Mouse (Mus musculus) forebrain, embryonic 15.5 days (tissue): ENCODE data around the gene Nrip3. TPM values are rescaled to one million over a fixed set of nuclear protein-coding genes. Genes with fewer than 3 reads are reported as not detected.

Source experiments
- ATAC-seq: fragments of 200-750 bp; cut with Nextera tagmentation; replicated peaks from 2 replicates; pipeline ENCODE4 v1.8.0; 2017; ENCODE audit warnings: mild to moderate bottlenecking, moderate TSS enrichment, moderate library complexity
- H3K27ac ChIP-seq: fragments of 300-500 bp; sonication (generic); replicated peaks from 2 replicates; pipeline ENCODE4 v1.5.1; 2015; ENCODE audit warnings: mild to moderate bottlenecking, inconsistent platforms
- H3K27me3 ChIP-seq: fragments of 300-500 bp; sonication (generic); 2 replicates; pipeline ENCODE4 v1.6.1; 2015; ENCODE audit warnings: inconsistent platforms
- H3K36me3 ChIP-seq: fragments of 300-500 bp; sonication (generic); 2 replicates; pipeline ENCODE4 v1.6.1; 2015; ENCODE audit warnings: mild to moderate bottlenecking, inconsistent platforms
- H3K4me1 ChIP-seq: fragments of 300-500 bp; sonication (generic); 2 replicates; pipeline ENCODE4 v1.6.1; 2015; ENCODE audit warnings: inconsistent platforms
- H3K4me2 ChIP-seq: fragments of 300-500 bp; sonication (generic); replicated peaks from 2 replicates; pipeline ENCODE4 v1.6.1; 2015; ENCODE audit warnings: mild to moderate bottlenecking, inconsistent platforms
- H3K4me3 ChIP-seq: fragments of 300-500 bp; sonication (generic); 2 replicates; pipeline ENCODE4 v1.5.1; 2015; ENCODE audit warnings: mild to moderate bottlenecking, inconsistent platforms
- H3K9ac ChIP-seq: fragments of 300-500 bp; sonication (generic); replicated peaks from 2 replicates; pipeline ENCODE4 v1.6.1; 2015; ENCODE audit warnings: mild to moderate bottlenecking, inconsistent platforms
- H3K9me3 ChIP-seq: fragments of 300-500 bp; sonication (generic); 2 replicates; pipeline ENCODE4 v1.6.1; 2016; ENCODE audit warnings: inconsistent platforms
- WGBS: fragments of 180-500 bp; shearing (Covaris S2); methylation state at CpG from one replicate; pipeline ENCODE4 v1.1.7; 2015; ENCODE audit warnings: mixed read lengths; 5-methylcytosine and 5-hydroxymethylcytosine counted together
- polyA plus RNA-seq: library from polyadenylated mRNA; unstranded; fragments of >200 nt; fragmentation: Nextera tagmentation; extraction: Ambion mirVana; gene quantifications from 2 replicates; pipeline ENCODE4 v1.2.1, GENCODE M21; 2015

Gene Nrip3
- 6.1 and 6.4 TPM in 2 replicates for polyA plus RNA-seq

DNA sequence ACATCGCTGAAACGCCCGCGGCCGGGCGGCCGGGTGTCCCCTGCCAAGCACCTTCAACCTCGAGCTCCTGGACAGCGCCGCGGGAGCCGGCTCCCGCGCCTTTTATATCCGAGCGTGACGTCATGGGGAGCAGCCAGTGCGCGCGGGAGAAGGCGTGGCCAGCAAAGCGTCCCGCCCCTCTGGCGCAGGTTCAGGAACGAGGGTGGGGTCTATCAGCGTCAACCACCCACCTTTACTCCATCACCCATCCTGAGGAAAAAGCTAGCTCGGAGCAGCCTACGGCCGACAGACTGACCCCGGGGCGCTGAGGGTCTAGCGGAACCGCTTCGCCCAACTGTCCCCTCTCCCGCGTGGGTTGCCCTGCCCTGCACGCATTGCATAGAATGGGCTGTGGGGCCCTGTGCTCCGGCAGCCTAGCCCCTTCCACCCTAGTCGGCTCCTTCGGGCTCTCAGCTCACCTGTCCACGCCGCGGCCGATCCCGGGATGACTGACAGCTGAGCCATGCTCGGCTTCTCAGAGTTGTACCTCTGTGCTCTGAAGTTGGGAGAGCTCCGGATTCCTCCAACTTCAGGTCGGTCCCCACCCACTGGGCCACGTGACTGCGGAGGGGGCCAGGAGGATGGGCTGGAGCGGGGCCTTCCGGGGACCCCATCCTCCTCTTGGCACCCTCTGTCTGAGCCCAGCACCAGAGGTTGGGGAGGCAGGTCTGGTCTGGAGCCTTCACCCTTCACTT lies at the start of gene Nrip3:
TSS of gene Nrip3 (minus strand) at position 556 of the 734 bp plus-strand sequence.
- Histone ChIP-seq H3K36me3 (no peaks in the 10 kb centered on the region), H3K27ac (no peak within 1 kb of the TSS), H3K4me3 (peak within 1 kb of the TSS; percentile 58), H3K9me3 (no peaks in the 10 kb centered on the region), H3K4me1 (peaks cover 26% of the 10 kb centered on the region), H3K4me2 (peak within 1 kb of the TSS; percentile 98), H3K9ac (peak within 1 kb of the TSS; percentile 48), H3K27me3 (peaks cover 37% of the 10 kb centered on the region)
- peak; percentile 88 for ATAC-seq
- WGBS, result under 1% methylated on average over 52 of the region's 52 CpGs

DNA sequence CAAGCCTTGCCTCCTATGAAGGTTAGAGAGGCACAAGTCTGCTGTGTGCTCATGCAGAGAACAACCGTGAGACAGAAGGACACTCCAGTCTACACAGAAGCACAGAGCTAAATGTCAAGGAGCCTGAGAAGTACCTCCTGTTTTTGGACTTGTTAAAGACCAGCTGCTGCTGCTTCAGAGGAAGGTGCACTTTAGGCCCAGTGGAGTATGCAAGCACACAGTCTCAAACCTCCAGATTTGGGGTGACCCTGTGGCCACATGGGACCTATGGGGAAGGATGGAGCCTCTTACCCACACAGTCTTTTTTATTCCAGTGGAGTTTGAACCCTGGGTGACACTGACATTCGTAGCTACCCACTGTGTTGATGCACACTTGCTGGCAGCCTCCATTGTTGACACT lies 49.6 kb upstream of the Nrip3 start:
- Histone ChIP-seq H3K27ac (no peak overlapping the region), H3K4me3 (no peak overlapping the region), H3K9ac (no peak overlapping the region), H3K4me2 (no peak overlapping the region), H3K36me3 (no peaks in the 10 kb centered on the region), H3K9me3 (no peaks in the 10 kb centered on the region), H3K27me3 (no peaks in the 10 kb centered on the region), H3K4me1 (no peaks in the 10 kb centered on the region)
- ATAC-seq, result no peak
- 87% methylated on average over 2 of the region's 2 CpGs for WGBS

DNA sequence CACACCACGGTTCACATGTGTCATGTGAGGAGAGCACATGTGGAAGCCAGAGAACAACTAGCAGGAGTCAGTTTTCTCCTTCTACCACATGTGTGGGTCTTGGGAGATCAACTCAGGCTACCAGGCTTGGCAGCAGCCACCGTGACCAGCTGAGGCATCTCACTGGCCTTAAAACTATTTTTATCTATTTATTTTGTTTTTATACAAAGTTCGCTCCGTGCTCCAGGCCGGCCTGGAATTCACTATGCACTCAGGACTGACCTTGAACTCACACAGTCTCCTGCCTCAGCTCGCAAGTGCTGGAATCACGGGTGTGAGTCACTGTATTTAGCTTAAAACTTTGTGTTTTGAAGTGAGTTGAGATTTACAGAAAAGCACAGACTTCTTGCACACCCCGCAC lies 45.1 kb upstream of the Nrip3 start:
- no peaks in the 10 kb centered on the region for H3K36me3 ChIP-seq
- H3K9ac ChIP-seq, result no peak overlapping the region
- H3K4me2 ChIP-seq, result no peak overlapping the region
- no peak for ATAC-seq
- no peaks in the 10 kb centered on the region for H3K27me3 ChIP-seq
- 90% methylated on average over 8 of the region's 8 CpGs for whole genome bisulfite sequencing
- no peak overlapping the region for H3K27ac ChIP-seq
- H3K4me1 ChIP-seq, result 0 out of 2 replicates have a peak, but pooled peaks cover 3% of the 10 kb centered on the region
- H3K9me3 ChIP-seq, result no peaks in the 10 kb centered on the region
- H3K4me3 ChIP-seq, result no peak overlapping the region

DNA sequence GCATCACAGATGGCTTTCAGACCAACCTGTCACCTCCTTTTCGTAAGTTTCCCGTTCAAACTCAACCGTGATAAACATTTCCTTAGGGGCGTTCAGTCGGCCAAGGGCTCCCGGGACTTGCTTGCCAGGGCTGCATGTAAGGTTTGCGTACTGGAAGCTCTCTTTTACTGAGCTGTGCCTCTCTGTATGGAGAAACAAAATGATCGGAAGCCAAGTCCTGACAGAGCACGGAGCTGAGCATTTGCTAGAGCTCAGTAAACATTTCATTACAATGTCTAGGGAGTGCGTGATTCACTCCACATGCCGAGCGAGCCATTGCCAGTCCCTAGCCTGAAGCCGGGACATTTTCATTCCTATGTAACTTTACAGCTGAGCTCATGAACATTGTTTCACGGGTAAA lies 43.5 kb upstream of the Nrip3 start:
- Histone ChIP-seq H3K9ac (no peak overlapping the region), H3K36me3 (no peaks in the 10 kb centered on the region), H3K27me3 (no peaks in the 10 kb centered on the region; the same call in 1 of the 2 replicates), H3K4me3 (no peak overlapping the region), H3K4me2 (no peak overlapping the region), H3K9me3 (no peaks in the 10 kb centered on the region), H3K4me1 (0 out of 2 replicates have a peak, but pooled peaks cover 3% of the 10 kb centered on the region), H3K27ac (no peak overlapping the region)
- 59% methylated on average over 14 of the region's 14 CpGs for WGBS
- ATAC-seq, result peak; percentile 57; the same call in 1 of the 2 replicates

DNA sequence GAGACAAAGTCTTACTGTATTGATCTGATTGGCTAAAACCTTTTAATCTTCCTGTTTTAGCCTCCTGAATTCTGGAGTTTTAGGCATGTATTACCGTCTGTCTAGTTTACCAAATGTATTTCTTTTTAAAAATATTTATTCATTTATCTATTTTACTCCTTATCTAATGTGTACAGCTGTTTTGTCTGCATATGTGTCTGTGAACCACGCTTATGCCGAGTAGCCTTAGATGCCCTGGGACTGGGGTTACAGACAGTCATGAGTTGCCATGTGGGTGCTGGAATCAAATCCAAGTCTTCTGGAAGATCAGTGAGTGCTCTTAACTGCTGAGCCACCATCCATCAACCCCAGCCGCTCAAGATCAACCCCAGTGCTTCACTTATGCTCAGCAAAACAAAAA lies 36.8 kb upstream of the Nrip3 start:
- H3K4me2 ChIP-seq, result no peak overlapping the region
- H3K27me3 ChIP-seq, result peaks cover 17% of the 10 kb centered on the region; the same call in 1 of the 2 replicates
- H3K4me3 ChIP-seq, result no peak overlapping the region
- no peaks in the 10 kb centered on the region for H3K36me3 ChIP-seq
- ATAC-seq, result no peak
- no peaks in the 10 kb centered on the region for H3K4me1 ChIP-seq
- no peak overlapping the region for H3K9ac ChIP-seq
- 92% methylated on average over 4 of the region's 4 CpGs for WGBS
- no peaks in the 10 kb centered on the region for H3K9me3 ChIP-seq
- H3K27ac ChIP-seq, result no peak overlapping the region

DNA sequence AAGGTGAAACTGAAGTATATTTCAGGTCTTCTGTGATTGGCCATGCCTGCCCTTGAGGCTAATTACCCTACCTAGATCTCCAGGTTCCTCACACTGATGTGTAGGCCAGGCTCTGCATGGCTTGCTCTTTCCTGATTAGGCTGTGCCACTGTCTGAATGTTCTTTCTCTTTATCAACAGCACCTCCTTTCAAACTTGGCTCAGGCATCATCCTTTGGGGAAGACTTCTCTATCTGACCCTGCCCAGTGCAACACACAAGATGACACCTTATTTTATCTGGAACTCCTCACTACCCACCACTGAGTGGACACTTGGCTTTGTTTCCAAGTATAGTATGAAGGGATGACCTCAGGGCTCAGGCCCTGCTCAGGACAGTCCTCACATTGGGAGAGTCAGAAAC lies 36.1 kb upstream of the Nrip3 start:
- ATAC-seq, result no peak
- H3K4me2 ChIP-seq, result no peak overlapping the region
- no peak overlapping the region for H3K4me3 ChIP-seq
- H3K27me3 ChIP-seq, result peaks cover 17% of the 10 kb centered on the region; the same call in 1 of the 2 replicates
- H3K9ac ChIP-seq, result no peak overlapping the region
- H3K27ac ChIP-seq, result no peak overlapping the region
- H3K4me1 ChIP-seq, result no peaks in the 10 kb centered on the region
- no peaks in the 10 kb centered on the region for H3K9me3 ChIP-seq
- H3K36me3 ChIP-seq, result no peaks in the 10 kb centered on the region

DNA sequence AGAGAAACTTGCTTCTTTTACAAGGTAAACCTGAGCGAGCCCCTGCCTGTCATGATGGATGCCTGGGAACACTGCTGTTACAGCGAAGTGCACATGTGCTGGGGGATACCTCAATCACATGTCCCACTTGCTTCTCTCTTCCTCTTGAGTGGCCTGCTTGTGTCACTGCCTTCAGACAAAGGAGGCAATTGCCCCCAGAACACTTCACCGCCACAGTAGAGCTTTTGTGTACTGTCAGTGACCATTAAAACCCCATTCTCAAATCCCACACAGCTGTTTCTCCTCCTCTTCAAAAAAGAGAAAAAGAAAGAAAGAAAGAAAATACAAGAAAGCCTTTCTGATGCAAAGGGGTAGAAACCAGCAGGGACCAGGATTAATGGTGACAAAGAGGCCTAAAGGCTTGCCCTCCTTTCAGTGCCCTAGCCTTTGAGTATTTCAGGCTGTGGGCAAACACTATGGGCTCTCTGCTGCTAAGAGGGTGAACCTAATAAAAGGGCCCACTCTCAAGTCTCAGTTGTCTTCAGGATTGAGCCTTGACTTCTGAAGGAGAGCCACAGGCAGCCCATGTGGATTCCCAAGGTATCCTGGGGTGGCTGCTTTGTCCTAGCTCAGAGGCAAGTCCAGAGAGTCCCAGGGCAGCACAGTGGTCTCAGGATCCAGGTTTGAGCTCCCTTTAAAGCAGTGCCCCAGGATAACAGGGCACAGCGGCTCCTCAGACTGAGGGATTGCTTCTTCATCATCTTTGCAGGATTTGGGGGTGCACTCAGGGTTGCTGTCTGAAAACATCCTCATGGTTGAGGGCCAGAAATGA lies 31.7 kb upstream of the Nrip3 start:
- no peak overlapping the region for H3K4me2 ChIP-seq
- 15% methylated on average over 4 of the region's 4 CpGs for WGBS
- no peak overlapping the region for H3K4me3 ChIP-seq
- H3K27ac ChIP-seq, result no peak overlapping the region
- H3K27me3 ChIP-seq, result peaks cover 24% of the 10 kb centered on the region; the same call in 1 of the 2 replicates
- no peaks in the 10 kb centered on the region for H3K4me1 ChIP-seq
- no peaks in the 10 kb centered on the region for H3K36me3 ChIP-seq
- no peak for ATAC-seq
- no peak overlapping the region for H3K9ac ChIP-seq
- H3K9me3 ChIP-seq, result no peaks in the 10 kb centered on the region

DNA sequence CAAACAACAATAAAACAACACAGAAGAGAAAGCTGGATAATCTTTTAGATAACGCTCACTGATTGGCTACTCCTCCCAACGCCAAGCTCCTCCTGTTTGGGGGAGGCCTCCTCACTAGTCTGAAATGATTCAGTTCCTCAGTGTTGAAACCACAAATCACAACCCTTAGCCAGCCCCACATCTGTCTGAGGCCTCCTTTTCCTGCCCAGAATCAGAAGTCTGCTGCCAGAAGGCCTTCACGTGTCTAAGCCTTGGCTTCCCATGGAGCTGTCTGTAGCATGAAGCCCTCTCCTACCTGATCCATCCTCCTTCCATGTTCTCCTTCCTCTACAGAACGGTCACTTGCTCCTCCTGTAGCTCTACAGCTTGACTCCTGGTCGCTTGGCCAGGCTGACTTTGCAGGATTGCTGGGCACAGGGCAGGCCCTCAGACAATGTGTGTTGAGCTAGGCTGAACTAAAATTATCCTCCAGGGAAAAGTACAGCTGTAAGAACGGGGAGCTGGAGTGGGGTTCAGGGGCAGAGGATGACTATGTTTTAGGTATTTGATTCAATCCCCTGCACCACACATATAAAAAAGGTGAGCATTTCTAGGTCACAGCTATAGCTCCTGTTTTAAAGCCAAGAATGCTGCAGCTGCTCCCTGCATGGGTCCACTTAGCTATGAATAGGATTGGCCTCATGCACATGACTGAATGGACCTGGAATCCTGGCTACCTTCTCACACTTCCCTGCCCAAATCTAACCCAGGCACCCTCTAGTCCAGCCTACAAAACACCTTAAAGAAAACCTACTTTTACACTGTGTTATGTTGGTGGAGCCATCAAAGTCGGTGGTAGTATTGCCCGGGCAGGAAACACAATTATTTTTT lies 26.0 kb upstream of the Nrip3 start:
- no peak for ATAC-seq
- Histone ChIP-seq H3K27me3 (0 out of 2 replicates have a peak, but pooled peaks cover 7% of the 10 kb centered on the region), H3K36me3 (no peaks in the 10 kb centered on the region), H3K27ac (no peak overlapping the region), H3K4me3 (no peak overlapping the region), H3K9me3 (no peaks in the 10 kb centered on the region), H3K9ac (no peak overlapping the region), H3K4me1 (no peaks in the 10 kb centered on the region), H3K4me2 (no peak overlapping the region)
- 79% methylated on average over 8 of the region's 8 CpGs for WGBS

DNA sequence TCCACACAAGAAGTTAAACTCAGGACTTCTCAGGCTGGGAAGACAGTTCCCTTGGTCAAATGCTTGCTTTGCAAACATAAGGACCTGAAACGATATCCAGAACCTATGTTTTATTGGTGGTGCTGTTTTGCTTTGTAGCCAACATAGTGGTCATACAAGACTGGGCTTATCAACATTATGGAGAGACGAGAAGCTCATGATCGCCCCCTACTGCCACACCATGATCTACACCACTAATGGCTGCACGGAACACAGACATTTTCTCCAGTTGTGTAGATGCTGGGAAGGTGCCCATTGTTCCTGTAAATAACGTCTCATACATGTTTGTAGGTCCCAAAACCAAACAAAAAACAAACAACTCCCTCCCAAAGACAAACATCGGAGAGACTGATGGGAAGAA lies 23.0 kb upstream of the Nrip3 start:
- no peak for ATAC-seq

DNA sequence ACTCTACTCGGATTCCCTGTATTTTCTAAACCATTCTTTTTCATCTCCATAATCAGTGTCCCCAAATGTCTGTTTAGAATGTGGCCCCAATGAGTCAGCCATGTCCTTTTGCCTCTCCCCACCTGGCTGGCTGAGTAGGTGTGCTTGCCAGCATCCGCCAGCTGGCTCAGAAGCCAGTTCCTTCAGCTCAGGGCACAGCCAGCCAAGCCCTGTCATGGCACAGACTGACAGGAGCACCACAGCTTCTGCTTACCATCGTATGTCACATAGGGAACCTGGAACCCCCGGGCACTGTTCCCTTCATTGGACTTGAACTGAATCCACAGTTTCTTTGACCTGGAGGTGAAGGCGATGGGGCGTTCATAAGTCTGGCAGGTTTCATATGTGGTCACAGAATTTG lies 22.5 kb upstream of the Nrip3 start:
- Histone ChIP-seq H3K4me3 (no peak overlapping the region), H3K4me1 (no peaks in the 10 kb centered on the region), H3K27ac (no peak overlapping the region), H3K27me3 (0 out of 2 replicates have a peak, but pooled peaks cover 3% of the 10 kb centered on the region), H3K9me3 (no peaks in the 10 kb centered on the region), H3K4me2 (no peak overlapping the region), H3K36me3 (no peaks in the 10 kb centered on the region), H3K9ac (no peak overlapping the region)
- no peak for ATAC-seq
- 87% methylated on average over 6 of the region's 6 CpGs for WGBS

More for the DNA sequence above, 23.0 kb upstream of the Nrip3 start:
- Histone ChIP-seq H3K9me3 (no peaks in the 10 kb centered on the region), H3K4me1 (no peaks in the 10 kb centered on the region), H3K36me3 (no peaks in the 10 kb centered on the region), H3K9ac (no peak overlapping the region), H3K4me2 (no peak overlapping the region), H3K27ac (no peak overlapping the region), H3K27me3 (0 out of 2 replicates have a peak, but pooled peaks cover 2% of the 10 kb centered on the region), H3K4me3 (no peak overlapping the region)
- WGBS, result 70% methylated on average over 6 of the region's 6 CpGs

DNA sequence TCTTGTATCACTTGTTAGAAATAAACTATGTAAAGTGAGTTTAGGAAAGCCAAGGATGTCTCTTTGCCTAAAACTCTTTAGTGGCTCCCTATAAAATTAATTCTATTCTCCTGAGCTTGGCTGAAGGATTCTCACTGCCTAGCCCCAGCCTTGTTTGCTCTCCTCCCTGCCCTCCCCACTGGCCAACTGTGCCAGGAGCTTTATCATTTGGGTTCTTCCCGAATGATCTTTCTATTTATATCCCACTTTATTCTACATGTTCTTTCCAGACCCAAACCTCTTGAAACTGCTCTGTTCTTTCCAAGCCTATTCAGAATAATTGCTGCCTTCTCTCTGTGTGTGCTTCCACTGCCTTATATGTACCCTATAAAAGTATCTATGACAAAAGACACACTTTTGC lies 21.7 kb upstream of the Nrip3 start:
- H3K36me3 ChIP-seq, result no peaks in the 10 kb centered on the region
- no peak overlapping the region for H3K4me2 ChIP-seq
- H3K9me3 ChIP-seq, result no peaks in the 10 kb centered on the region
- no peaks in the 10 kb centered on the region for H3K4me1 ChIP-seq
- no peak overlapping the region for H3K27ac ChIP-seq
- no peak overlapping the region for H3K9ac ChIP-seq
- no peak overlapping the region for H3K4me3 ChIP-seq
- 66% methylated on average over 1 of the region's 1 CpGs for WGBS
- H3K27me3 ChIP-seq, result 0 out of 2 replicates have a peak, but pooled peaks cover 3% of the 10 kb centered on the region
- no peak for ATAC-seq
